Mouse (Mus musculus) c-Kit-negative CD71-positive TER-119-positive erythroid progenitor cells, embryonic 14.5 days (primary cell): ENCODE measurements around the gene Poc1b.

Experiments
- DNase-seq: peaks from one replicate; pipeline ENCODE4 v3.0.0-alpha.2; 2013; ENCODE audit warnings: low read depth, low spot score

Poc1b gene

GRCm38 (mm10) chr10:99106703-99107631 lies at the start of gene Poc1b:
Poc1b (plus strand) TSS chr10:99107036.
- DNase-seq, result peak; percentile 68

GRCm38 (mm10) chr10:99060588-99060987 lies 46.2 kb upstream of the Poc1b start:
- DNase-seq, result no peak

GRCm38 (mm10) chr10:99061418-99061817 lies 45.4 kb upstream of the Poc1b start:
- no peak for DNase-seq

- no peak for DNase-seq
These were observed 44.3 kb upstream of the Poc1b start for GRCm38 (mm10) chr10:99062546-99062945.

GRCm38 (mm10) chr10:99076113-99076895 lies 30.5 kb upstream of the Poc1b start:
- no peak for DNase-seq

GRCm38 (mm10) chr10:99078621-99079020 lies 28.2 kb upstream of the Poc1b start:
- DNase-seq, result no peak

- no peak for DNase-seq
These were observed 25.3 kb upstream of the Poc1b start for GRCm38 (mm10) chr10:99081569-99081990.

GRCm38 (mm10) chr10:99083431-99084003 lies 23.3 kb upstream of the Poc1b start:
- no peak for DNase-seq

- no peak for DNase-seq
These were observed 22.2 kb upstream of the Poc1b start for GRCm38 (mm10) chr10:99084397-99085239.

GRCm38 (mm10) chr10:99085240-99085587 lies 21.6 kb upstream of the Poc1b start:
- DNase-seq, result no peak

GRCm38 (mm10) chr10:99086029-99086428 lies 20.8 kb upstream of the Poc1b start:
- no peak for DNase-seq

GRCm38 (mm10) chr10:99089906-99090305 lies 16.9 kb upstream of the Poc1b start:
- DNase-seq, result no peak

- DNase-seq, result no peak
These were observed 13.5 kb upstream of the Poc1b start for GRCm38 (mm10) chr10:99093364-99093763.

GRCm38 (mm10) chr10:99095114-99095513 lies 11.7 kb upstream of the Poc1b start:
- DNase-seq, result no peak

GRCm38 (mm10) chr10:99097374-99097773 lies 9.5 kb upstream of the Poc1b start:
- DNase-seq, result no peak

- DNase-seq, result no peak
These were observed 1.3 kb upstream of the Poc1b start for GRCm38 (mm10) chr10:99105522-99105921.

- no peak for DNase-seq
These were observed 529 bp upstream of the Poc1b start for GRCm38 (mm10) chr10:99106311-99106702.

GRCm38 (mm10) chr10:99107964-99108363 lies 1.1 kb downstream of the Poc1b start, which contains the start of gene Galnt4:
Galnt4 (plus strand) TSS chr10:99108159.
- DNase-seq, result peak; percentile 66

- no peak for DNase-seq
These were observed 1.7 kb downstream of the Poc1b start for GRCm38 (mm10) chr10:99108431-99108982.

GRCm38 (mm10) chr10:99113533-99113932 lies 6.7 kb downstream of the Poc1b start:
- DNase-seq, result no peak

GRCm38 (mm10) chr10:99114295-99114694 lies 7.5 kb downstream of the Poc1b start:
- DNase-seq, result no peak
